In the genomic region with DNA sequence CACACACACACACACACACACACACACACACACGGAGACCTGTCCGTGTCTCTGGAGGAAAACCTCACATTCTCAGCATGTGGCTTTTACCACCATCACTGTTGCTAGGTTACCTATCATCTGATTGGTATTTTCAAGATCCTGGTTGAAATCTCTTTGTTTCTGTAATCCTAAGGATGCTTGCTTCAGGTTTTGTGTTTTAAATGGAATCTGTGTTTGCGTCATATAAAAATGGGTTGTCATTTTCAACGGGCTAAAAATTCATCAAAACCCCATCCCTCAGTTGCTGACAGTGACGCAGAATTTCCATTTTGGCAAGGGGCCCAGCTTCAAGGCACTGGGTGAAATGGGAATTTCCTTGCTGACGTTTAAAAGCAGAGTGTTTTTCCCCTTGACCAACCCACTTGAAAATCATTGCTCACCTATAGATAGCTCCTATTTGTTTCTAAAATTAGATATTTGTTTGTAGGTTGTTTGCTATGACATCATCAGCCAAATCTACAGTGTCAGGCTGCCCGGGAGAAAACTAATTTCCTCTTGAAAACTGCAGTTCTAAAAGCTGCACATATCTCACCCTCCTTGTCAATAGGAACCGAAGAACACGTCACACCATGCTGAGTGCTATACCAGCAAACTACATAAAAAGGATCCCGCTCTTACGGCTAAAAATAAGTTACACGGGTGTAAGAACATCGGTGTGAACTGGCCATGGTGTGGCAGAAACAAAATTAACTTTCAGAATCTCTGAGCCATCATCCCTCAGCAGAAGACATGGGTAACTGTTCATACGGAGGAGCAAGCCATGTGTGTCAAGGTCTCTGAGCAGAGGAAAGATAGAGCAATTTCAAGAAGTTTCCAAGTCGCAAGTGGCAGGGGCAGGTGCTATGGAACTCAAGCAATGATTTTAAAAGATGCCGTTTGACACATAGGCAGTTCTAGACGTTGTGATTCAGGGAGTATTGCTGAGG, we compare ENCODE assay signal across 9 mouse cellular contexts. TPM values are rescaled to one million over a fixed set of nuclear protein-coding genes. Genes with fewer than 3 reads are reported as not detected.
DNase-seq lines count a peak whose midpoint lies in the region; ATAC-seq lines count a peak whose summit lies in the region.
"Had no signal": no experiment of that assay in that cellular context is flagged by ENCODE, and none has a peak within 500 bp of the region (broad histone marks: within the 10 kb centered on the region; RNA-seq: fewer than 3 reads in every experiment).

No protein-coding gene starts in this region.

- no peak for ATAC-seq in megakaryocyte progenitor cell, adult 5-6 weeks (replicated peaks; ENCODE audit: poor library complexity)

- peak; percentile 51 to 59 for DNase-seq in left cerebral cortex, adult 18-20 months (ENCODE audit: low spot score in 2 of 2)
- DNase-seq in left cerebral cortex, adult 11 months (ENCODE audit: low spot score): no peak
- DNase-seq in adrenal gland, adult 2 months: peak; percentile 54
- peak; percentile 62 for DNase-seq in heart, adult 8-10 months (ENCODE audit: low spot score)
- DNase-seq in naive thymus-derived CD4-positive, alpha-beta T cell, adult 2 months (ENCODE audit: low read depth): peak; percentile 76
- DNase-seq in gastrocnemius, postnatal 25 days: no peak
- no peak for DNase-seq in frontal cortex, postnatal 14 days (ENCODE audit: low spot score in 2 of 2)
- DNase-seq: kidney, adult 9 months had no signal

RNA-seq across cellular contexts. Expression of a gene that starts 47.4 kb away (rescaled TPM):
- 100 to 1,000 TPM; 330 TPM for total RNA-seq in left cerebral cortex, adult 18-20 months (2021)
- total RNA-seq in adrenal gland, adult 2 months (2021): 1 to 10 TPM in 1 of 2 experiments, under 1 TPM in 1; 0.26 to 1.2 TPM
- 0.15 and 0.85 TPM in 2 replicates for polyA plus RNA-seq in adrenal gland, adult 2 months (2012; rRNA removed)
- total RNA-seq in heart, adult 8-10 months (2022): under 1 TPM; 0.19 to 0.53 (median 0.42) TPM
- under 1 TPM; 0.05 to 0.40 TPM for total RNA-seq in gastrocnemius, postnatal 25 days (2021)
- total RNA-seq in megakaryocyte progenitor cell, adult 5-6 weeks (2015): 0.07 TPM in 1 of 2 replicates, not detected in the other
- not detected in 2 replicates for total RNA-seq in megakaryocyte progenitor cell, adult 5-6 weeks (2017)

Comparison
In these comparisons a context has a peak if more than half of its experiments do, and no peak if none do; other contexts are left out.
1. DNase-seq: peak in left cerebral cortex, adult 18-20 months (2 of 2), adrenal gland, adult 2 months (single experiment), heart, adult 8-10 months (single experiment) and naive thymus-derived CD4-positive, alpha-beta T cell, adult 2 months (single experiment); none in left cerebral cortex, adult 11 months (single experiment), gastrocnemius, postnatal 25 days (single experiment) and frontal cortex, postnatal 14 days (0 of 2).
2. RNA of a gene that starts 47.4 kb away (total RNA-seq): 330 TPM in left cerebral cortex, adult 18-20 months; 0.26 to 1.2 TPM in adrenal gland, adult 2 months, 0.19 to 0.53 TPM in heart, adult 8-10 months, 0.05 to 0.40 TPM in gastrocnemius, postnatal 25 days and 0.07 TPM in megakaryocyte progenitor cell, adult 5-6 weeks; every median in the first group is over 100 times any median in the second.